Mouse (Mus musculus) fat pad, adult 2 months (tissue): ENCODE results near the gene Nlgn2.

Experiments
- DNase-seq: peaks from one replicate; pipeline ENCODE4 v3.0.0-alpha.2; 2011; ENCODE audit warnings: low read depth, low spot score; ENCODE audit errors: extremely low read depth

The Nlgn2 gene

DNA sequence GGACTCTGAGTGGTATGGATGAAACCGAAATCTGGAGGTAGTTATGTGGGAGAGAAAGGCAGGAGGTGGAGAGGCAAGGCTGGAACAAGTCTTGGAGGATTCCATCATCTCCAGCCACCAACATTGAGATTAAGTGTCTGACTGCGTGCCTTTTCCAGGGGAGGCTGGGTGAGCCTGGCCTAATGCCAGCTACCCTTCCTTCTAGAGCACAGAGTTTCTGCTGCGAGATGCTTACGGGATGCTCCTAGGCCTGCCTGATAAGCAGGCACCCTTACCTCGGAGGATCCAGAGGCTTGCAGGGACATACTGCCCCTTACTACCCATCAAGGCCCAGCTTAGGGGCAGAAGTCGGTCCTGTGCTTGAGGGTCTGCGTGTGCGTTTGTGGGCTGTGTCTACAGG, 4.0 kb downstream of the Nlgn2 start:
- DNase-seq = no peak

DNA sequence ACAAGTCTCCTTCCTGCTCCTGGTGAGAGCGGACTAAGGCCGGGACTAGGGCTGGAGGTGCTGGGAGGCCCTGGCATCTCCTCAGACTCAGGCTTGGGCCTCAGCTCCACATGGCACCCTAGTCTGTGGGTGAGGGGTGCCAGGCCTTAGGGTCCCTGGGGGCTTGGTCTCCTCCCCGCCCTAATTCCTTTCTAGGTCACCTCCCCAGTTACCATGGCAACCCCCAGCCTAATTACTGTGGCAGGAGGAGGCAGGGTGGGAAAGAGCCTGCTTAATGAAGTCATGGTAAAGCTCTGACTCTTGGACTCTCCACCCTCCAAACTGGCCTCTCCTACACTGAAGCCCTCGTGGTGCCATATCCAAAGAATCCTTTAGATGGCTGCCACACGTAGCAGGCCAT, 8.8 kb downstream of the Nlgn2 start:
- DNase-seq = no peak

DNA sequence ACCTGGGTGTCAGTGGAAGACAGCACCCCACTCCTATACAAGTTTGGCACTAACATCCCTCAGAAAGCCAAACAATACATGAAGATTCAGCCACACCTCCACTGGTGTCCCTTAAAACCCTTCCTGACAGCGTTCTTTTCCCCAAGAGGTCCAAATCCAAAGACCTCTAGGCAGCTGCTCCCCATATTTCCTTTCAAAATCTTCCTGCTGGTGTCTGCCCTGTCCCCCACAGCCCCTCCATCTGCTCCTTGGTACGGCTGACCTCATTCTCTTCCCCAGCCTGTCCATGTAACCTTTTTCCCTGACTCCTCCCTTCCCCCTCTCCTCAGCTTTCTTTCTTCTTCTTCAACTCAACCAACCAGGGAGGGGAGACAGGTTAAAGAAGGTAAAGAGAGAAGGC, 14.1 kb downstream of the Nlgn2 start:
- DNase-seq = no peak

DNA sequence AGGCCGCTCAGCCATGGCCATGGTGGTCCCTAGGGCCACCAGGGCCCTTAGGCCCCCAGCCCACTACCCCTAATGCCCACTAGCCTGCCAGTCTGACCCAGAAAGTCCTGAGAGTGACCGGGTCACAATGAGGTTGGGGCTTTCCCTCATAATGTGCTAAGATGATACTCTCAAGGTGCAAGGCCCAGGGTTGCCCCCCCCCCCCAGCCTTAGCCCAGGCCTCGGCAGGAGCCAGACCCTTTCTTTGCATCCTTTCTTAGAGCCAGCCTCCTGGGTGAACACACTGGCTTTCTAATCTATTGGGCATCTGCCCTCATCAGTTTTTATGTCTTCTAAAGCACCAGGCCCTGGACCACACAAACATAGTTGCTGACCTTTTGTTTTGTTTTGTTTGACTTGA, 15.5 kb downstream of the Nlgn2 start, which contains the start of gene Spem1:
Gene Spem1, minus strand, starts transcription at position 101 of the 400 bp plus-strand sequence.
- DNase-seq = no peak

DNA sequence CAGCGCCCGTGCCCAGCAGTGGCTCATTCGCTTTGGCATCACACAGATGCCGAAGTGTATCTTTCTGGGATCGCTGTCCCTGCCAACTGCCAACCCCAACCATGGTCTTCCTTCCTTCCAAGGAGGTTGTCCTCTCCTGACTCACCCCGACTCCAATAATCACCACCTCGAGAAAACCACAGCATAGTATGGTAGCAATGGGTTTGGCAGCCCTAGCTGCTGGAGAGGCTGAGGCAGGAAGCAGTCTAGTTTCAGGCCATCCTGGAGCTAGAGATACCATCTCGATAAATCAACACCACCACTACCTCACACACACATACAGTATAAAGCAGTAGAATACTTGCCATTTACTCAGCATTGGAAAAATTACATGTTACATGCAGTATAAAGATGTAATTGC, 18.7 kb downstream of the Nlgn2 start:
- no peak for DNase-seq

DNA sequence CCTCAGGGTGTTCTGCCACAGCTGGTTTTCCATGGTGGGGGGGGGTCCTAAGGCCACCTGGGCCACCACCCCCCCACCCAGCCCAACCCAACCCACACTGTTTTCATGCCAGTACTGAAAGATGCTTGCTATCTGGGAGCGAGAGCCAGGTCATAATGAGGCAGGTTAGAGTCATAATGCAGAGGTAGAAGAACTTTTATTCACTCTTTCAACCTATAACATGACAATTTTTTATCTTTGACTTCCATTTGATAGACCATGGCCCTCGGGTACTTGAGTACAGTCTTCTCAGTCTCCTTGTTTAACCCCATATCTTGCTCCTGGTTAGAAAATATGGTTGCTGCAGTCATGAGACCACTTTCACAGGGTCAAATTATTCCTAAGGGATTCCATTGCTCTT, 19.2 kb downstream of the Nlgn2 start, which contains the start of gene Spem2:
Gene Spem2, minus strand, starts transcription at position 101 of the 400 bp plus-strand sequence.
- no peak for DNase-seq

DNA sequence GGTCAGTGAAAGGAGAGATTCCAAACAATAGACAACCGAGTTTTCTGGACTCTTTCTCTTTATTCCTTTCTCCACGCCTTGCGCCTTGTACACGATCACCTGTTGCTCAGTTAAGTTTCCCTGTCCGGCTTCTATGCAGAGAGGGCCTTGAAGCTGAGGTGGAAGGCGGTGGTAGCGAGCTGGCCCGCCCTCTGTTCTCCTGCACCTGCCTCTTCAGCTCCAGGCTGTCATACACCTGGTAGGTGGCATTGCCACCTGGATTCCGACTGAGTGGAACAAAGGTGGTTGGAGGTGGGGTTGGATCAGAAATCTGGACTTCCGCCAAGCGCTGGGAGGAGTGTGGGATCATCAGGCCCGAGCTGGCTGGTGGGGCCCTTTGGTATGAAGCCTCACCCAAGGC, 21.1 kb downstream of the Nlgn2 start:
- DNase-seq = no peak

DNA sequence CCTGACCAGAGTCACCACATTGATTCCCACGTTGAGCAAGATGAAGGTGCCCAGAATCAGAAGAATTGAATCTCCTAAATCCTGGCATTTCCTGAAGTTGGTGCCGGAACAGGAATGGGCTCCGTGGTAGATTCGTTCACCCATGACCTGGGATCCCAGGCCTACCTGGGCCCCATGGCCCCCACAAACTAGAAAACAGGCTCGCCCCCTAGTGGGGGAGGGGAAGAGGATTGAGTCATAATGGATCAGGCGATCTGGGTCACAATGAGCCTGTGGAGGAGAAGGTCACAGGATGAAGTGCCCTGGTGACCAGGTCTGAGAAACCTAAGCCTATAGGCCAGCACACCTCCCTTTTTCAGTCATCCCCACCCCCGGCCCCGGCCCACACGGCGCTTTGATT, 22.4 kb downstream of the Nlgn2 start, which contains the start of gene Gm39566:
Gene Gm39566, minus strand, starts transcription at position 144 of the 400 bp plus-strand sequence.
- DNase-seq = no peak

DNA sequence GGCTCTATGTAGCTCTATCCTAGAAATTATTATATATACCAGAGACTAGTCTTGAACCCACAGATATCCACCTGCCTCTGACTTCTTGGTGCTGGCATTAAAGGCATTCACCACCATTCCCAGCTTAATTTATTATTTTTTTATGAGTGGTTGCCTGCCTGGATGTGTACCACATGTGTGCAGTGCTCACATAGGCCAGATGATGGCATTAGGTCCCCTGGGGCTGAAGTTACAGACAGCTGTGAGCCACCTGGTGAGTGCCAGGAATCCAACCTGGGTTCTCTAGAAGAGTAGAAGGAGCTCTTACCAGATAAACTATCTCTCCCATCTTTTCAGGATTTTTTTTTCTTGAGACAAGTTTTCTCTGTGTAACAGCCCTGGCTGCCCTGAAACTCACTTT, 27.3 kb downstream of the Nlgn2 start:
- no peak for DNase-seq

DNA sequence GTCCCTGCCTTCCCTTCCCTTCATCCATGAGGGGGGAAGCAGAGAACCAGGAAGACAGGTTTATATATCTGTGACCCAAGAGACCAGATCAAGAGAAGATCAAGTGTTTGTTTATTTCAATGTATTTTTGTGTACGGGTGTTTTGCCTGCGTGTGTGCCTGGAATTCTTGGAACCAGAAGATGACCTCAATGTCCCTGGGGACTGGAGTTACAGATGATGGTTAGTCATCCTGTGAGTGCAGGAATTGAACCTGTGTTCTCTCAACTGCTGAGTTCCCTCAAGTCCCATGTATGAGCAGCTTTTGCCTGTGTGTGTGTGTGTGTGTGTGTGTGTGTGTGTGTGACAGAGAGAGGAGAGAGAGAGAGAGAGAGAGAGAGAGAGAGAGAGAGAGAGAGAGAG, 29.9 kb downstream of the Nlgn2 start:
- DNase-seq = no peak

DNA sequence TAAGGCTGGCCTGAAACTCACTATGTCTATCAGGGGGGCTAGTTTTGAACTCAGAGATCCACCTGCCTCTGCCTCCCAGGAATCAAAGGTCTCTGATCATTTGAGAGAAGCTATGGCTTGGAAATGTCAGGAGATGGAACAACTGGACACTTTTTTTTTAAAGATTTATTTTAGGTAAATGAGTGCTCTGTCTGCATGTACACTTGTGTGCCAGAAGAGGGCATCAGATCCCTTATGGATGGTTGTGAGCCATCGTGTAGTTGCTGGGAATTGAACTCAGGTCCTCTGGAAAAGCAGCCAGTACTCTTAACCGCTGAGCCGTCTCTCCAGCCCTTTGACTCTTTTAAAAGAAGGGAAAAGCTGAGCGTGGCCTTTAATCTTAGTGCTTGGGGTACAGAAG, 31.2 kb downstream of the Nlgn2 start:
- DNase-seq = no peak

DNA sequence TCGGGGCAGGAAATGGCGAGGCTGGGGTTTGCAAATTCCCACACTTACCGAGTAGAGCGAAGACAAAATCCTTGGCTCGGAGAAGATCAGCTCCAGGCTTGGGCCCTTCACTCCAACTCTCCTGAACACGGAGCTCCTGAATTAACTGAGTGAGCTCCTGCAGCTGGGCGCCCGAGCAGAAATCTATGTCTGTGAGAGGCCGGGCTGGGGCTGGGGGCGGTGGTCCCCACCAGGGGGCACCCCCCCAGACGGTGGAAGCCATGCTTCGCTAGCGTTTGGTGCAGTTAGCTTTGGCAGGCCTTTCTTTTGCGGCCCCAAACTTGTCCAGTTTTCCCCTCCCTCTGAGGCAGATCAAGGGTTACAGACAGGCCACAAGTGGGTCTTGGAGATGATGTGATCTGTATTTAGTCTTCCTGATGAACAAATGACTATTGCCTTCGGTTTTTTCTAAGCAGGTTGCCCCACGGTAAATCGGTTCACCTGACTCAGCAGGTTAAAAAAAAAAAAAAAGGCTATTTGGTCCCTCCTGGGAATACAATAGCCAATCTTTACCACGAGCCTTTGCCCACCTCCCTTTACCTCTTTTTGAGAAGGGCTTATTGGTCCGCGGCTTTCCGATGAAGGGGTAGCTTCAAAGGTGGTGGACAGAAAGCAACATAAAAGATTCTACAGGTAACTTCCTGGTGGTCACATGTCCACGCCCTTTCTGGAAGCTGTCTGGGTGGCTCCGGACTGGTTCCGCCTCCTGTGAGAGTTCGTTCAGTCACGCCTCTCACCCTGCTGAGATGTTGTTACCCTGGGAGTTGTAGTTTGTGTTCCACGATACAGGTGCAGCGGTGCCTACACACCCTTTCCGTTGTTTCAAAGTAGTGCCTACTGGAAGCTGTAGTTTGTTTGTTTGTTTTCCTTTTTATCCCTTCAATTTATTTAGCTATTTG, 32.3 kb downstream of the Nlgn2 start, which contains the start of gene Tmem102:
Gene Tmem102, minus strand, starts transcription at position 653 of the 938 bp plus-strand sequence.
- DNase-seq = peak; percentile 63

DNA sequence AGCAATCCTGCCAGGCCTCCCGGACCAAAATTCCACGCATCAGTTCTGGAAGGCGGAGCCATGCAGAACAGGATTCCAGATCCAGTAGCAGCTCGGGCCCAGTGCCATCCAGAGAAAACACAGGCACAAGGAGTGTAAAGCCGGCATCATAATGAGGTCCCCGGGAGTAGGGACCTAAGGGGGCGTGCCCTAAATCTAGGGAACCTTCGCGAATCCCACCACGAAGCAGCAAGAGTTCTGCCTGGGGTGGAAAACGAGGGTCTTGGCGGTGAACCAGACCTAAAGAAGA, 33.0 kb downstream of the Nlgn2 start:
- no peak for DNase-seq

DNA sequence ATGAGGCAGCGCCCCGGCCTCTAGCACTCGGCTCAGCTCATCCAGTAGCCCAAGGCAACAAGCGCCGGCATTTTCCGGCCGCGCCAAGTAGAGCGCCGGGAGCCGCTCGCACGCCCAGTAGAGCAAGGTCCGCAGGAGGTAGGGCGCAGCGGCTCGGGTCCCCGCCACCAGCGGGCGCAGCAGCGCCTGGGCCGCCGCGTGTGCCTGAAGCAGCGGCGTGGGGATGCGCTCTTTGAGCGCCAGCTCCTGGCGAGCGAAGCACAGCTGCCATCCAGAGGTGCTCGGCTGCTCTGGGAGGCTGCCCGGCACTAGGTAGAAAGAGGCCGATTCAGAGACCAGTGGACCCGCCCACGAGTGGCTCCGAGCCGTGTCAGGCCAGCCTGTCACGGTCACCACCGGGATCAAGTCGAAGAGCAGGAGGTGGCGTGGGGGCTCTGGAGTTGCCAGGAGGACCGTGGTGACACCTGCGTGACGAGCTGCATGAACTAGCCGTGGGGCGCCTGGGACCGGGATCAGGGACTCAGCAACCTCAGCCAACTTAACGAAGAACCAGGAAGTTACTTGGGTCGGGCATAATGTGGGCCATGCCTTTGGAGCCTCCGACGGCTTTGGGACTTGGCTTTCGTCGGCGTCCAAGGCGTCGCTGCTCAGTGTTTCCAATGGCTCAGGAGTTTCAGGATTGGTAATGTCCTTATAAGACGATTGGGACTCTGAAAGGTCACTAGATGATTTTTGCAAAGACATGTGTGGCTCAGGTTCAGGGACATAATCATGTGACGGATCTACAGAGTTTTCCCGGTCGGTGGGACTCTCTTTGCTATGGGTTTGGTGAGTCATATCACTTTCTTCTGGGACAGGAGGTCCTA, 33.6 kb downstream of the Nlgn2 start:
- DNase-seq = no peak

DNA sequence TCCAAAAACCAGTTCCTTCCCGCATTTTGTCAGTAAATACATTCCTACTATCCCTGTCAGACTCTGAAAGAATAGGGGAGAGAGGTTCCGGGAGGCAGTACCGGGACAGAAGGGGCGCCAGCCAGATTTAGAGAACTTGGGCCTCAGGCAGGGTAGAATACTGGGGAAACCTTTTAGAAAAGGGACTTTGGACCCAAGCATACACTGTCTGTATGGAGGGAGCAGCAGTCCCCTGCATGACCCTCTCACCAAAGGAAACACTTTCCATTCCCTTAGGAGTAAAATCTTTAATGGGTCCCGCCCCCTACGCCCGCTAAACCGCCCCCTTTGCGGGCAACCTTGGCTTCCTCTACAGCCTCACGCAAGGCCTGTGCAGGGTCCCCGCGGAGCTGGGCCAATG, 34.3 kb downstream of the Nlgn2 start:
- DNase-seq = no peak

DNA sequence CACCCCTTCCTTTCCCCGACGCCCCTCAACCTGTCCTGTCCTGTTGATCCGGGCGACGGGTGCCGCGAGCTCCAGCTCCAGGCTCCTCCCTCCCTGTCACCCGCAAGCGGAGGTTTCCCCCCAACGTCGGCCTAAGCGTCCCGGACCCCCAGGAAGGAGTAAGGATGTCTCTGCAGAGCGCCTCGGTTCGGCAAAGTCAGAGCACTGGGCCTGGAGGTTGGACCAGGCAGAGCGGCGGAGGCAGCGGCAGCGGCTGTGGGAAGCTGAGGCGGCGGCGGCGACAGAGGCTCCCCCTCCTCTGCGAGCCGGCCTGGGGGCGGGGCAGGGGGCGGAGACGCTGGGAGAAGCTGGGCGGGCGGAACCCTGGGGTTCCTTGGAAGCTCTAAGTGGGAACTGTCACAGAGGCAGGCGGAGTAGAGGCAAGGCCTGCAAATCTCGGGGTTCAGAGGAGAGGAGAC, 34.9 kb downstream of the Nlgn2 start:
- no peak for DNase-seq

DNA sequence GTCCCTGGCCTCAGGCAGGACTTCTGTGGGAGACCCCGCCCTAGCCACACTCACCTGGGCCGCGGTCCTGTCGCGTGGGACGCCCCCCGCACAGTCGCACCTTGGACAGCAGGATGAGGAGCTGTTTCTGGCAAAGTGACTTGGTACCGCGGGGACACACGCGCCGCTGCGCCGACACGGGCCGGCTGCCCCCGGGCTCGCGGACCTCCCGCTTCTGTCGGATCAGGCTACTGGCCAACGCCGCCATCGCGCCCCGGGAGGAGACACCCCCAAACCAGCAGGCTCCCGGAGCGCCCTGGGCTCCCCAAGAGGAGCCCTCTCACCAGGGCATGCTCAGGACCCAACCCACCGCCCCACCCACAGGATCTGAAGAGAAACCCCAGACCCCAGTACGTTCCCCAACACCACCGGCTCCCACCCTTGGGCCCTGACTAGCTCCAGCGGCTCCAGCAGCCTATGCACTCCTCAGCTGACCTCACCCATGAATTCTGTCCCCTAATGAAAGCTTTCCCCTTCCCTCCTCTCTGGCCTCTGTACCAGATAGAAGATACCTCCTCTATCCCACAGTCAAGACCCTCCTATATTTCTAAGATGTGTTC, 36.1 kb downstream of the Nlgn2 start, which contains the start of gene Fgf11:
Gene Fgf11, minus strand, starts transcription at position 479 of the 599 bp plus-strand sequence.
- DNase-seq = no peak

DNA sequence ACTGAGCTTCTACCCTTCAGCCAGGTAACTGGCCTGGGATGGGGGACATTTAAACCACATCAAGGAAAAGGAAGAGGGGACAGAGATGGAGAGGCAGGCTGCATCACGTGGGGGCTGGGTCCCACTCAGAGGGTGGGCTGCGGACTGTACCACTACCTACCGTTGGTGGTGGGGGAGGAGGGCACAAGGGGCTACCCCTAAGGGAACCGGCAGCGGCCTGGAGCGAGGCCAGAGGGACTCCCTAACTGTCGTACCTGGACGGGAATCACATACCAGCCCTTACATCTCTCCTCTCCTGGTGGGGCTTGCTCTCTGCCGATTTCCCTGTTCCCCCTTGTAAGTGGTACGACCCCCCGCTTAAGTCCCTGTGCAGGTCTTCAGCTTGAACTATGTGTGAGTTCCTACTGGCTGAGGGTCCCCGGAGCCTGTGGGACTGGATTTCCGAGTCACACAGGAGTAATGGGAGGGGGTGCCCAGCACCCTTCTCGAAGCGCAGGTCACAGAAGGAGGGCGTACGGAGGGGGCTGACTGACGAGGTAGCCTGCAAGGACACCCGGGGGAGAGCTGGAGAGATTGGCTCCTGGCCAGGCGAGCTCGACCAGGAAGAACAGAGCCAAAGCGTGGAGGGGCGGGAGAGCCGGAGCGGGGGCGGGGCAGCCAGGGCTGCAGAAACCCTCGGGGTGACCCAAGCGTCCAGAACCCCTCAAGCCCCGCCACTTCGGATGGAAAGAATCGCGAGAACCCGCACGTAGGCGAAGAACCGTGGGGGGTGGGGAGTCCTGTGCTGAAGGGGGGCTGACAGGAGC, 37.0 kb downstream of the Nlgn2 start:
- DNase-seq = no peak

DNA sequence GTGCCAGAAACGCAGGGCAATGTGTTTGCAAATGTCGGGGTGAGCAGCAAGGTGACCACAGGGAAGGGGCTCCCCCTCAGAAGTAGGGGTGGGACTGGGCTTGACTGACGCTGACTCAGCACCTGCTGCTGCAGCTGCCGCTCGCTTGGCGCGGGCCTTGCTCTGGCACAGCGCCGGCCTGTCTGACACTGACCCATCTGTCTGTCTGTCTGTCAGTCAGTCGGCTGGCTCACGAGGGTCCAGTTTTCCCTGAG, 37.5 kb downstream of the Nlgn2 start:
- no peak for DNase-seq

DNA sequence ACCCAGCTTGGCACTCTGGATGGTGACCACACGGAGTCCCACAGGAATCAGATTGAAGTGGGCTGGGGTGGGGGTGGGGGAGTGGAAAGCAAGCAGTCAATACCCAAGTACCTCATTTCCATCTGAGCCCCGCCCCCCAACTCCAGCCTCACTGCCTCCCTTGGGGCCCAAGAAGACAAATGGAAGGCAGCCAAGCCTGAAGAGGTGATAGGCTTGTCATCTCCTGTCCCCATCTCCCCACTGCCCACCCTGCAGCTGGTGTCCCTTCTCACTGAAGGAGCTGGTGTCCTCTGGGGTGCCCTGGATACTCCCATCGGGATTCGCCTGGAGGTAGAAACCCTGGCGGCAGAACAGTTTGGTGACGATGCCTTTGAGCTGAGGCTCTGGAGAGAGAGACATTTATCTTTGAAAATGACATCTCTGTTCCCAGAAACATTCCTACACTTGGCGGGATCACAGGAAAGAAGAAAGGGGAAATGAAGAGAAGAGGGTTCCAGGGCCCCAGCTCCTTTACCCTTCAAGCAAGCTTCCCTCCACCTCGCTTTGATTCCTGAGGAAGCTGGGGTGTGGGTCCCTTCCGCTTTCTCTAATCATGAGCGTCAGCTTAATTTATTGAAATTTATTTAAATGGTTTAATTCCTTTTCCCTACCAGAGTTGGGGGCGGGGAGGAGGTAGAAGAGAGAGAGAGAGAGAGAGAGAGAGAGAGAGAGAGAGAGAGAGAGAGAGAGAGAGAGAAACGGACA, 38.0 kb downstream of the Nlgn2 start:
- no peak for DNase-seq
